Mouse (Mus musculus) liver, embryonic 14.5 days (tissue): ENCODE data around the gene Srsf1. TPM values are rescaled to one million over a fixed set of nuclear protein-coding genes. Genes with fewer than 3 reads are reported as not detected.

Source experiments
- ATAC-seq: fragments of 200-750 bp; cut with Nextera tagmentation; 2 replicates; pipeline ENCODE4 v1.8.0; 2017; ENCODE audit warnings: moderate number of reproducible peaks, mild to moderate bottlenecking, moderate library complexity; ENCODE audit not compliant: insufficient read depth
- DNase-seq, 3 experiments: peaks; one replicate each; pipeline ENCODE4 v3.0.0-alpha.2; 2012 to 2013; ENCODE audit warnings: low read depth in 3 of 3, low spot score in 3 of 3
- H3K27ac ChIP-seq: fragments of 300-500 bp; sonication (generic); 2 replicates; pipeline ENCODE4 v1.5.1; 2014; ENCODE audit warnings: moderate library complexity, mild to moderate bottlenecking, control low read depth, inconsistent platforms
- H3K27me3 ChIP-seq: fragments of 300-500 bp; sonication (generic); 2 replicates; pipeline ENCODE4 v1.6.1; 2014; ENCODE audit warnings: mild to moderate bottlenecking, low read length, moderate library complexity; ENCODE audit not compliant: control insufficient read depth, insufficient read depth
- H3K36me3 ChIP-seq: fragments of 300-500 bp; sonication (generic); replicated peaks from 2 replicates; pipeline ENCODE4 v1.6.1; 2014; ENCODE audit warnings: low read depth; ENCODE audit not compliant: control insufficient read depth, insufficient read depth
- H3K4me1 ChIP-seq, 2 experiments: fragments of 200-500 bp in 1 of 2; fragments of 300-500 bp in 1 of 2; sonication (generic) in 1 of 2; replicated peaks; 2 replicates each; pipeline ENCODE4 v1.6.1; 2012 to 2014; ENCODE audit warnings: antibody characterized with exemption in 1 of 2, inconsistent platforms in 1 of 2, low read length in 1 of 2; ENCODE audit not compliant: control insufficient read depth in 2 of 2, insufficient read depth in 2 of 2
- H3K4me2 ChIP-seq: fragments of 300-500 bp; sonication (generic); 2 replicates; pipeline ENCODE4 v1.6.1; 2014; ENCODE audit warnings: low read depth, mild to moderate bottlenecking, control low read depth, moderate library complexity
- H3K4me3 ChIP-seq, 2 experiments: fragments of 200-500 bp in 1 of 2; fragments of 300-500 bp in 1 of 2; sonication (generic) in 1 of 2; 2 replicates each; pipeline ENCODE4 v1.5.1; 2012 to 2014; ENCODE audit warnings: low read depth in 2 of 2, low read length in 2 of 2, mild to moderate bottlenecking in 2 of 2, control low read depth in 1 of 2, inconsistent platforms in 1 of 2, moderate library complexity in 1 of 2; ENCODE audit not compliant: insufficient read depth in 1 of 2
- H3K9ac ChIP-seq: fragments of 300-500 bp; sonication (generic); replicated peaks from 2 replicates; pipeline ENCODE4 v1.6.1; 2014; ENCODE audit warnings: mild to moderate bottlenecking, control low read depth, moderate library complexity
- H3K9me3 ChIP-seq: fragments of 300-500 bp; sonication (generic); 2 replicates; pipeline ENCODE4 v1.6.1; 2016; ENCODE audit warnings: low read length, mixed read lengths; ENCODE audit not compliant: control insufficient read depth
- CTCF ChIP-seq: IDR thresholded peaks from 2 replicates; pipeline ENCODE4 v1.5.1; 2016; ENCODE audit warnings: antibody characterized with exemption, low read depth, control low read depth
- EP300 ChIP-seq: IDR thresholded peaks from 2 replicates; pipeline ENCODE4 v1.6.1; 2016; ENCODE audit warnings: antibody characterized with exemption, low read depth
- WGBS: fragments of 180-500 bp; shearing (Covaris S2); extraction: QIAGEN DNeasy Blood & Tissue Kit; methylation state at CpG from one replicate; pipeline ENCODE4 v1.1.7; 2014; ENCODE audit not compliant: insufficient replicate concordance; 5-methylcytosine and 5-hydroxymethylcytosine counted together
- polyA plus RNA-seq, 2 experiments: library from polyadenylated mRNA; depleted of rRNA in 1 of 2; stranded (reverse) in 1 of 2; unstranded in 1 of 2; fragments of >200 nt; fragmentation: Nextera tagmentation in 1 of 2; extraction: Ambion mirVana in 1 of 2; gene quantifications; 2 replicates each; pipeline versions ENCODE4 v1.2.1 to v1.2.3; 2012 to 2014

Srsf1 gene
- polyA plus RNA-seq, 2 experiments, result 139 to 163 TPM

DNA sequence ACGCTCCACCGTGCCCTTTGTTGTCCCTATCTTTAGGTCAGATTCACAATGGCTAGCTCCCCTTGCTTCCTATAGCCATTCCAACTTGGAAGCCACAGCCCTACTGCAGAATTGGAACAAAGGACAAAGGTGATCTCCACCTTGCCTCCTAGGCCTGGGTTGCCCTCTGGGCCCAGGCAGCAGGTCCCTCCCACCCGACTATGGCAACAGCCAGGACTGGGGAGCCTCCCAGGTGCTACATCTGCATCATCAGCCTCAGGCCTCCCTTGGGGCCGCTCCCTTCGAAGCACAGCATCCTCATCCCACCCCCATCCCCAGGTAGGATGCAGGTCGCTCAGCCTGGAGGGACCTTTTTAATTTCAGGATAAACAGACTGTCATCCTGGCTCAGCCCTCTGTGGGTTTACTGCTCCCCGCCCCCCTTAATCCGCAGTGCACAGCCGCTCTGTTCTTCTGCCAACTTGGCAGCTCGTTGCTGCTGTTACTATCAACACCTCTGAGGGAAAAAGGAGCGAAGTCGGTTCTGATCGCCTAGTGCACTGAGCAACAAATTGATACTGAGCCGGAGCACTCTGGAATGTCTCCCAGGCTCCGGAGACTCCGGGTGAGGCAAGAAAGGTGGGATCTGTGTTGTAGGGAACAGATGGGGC is 37.5 kb upstream of the Srsf1 start:
- H3K27me3 ChIP-seq, result no peaks in the 10 kb centered on the region
- H3K9me3 ChIP-seq, result no peaks in the 10 kb centered on the region
- H3K9ac ChIP-seq, result no peak overlapping the region
- 32% methylated on average over 16 of the region's 16 CpGs for WGBS
- H3K4me3 ChIP-seq, result no peak overlapping the region
- H3K4me1 ChIP-seq, result no peaks in the 10 kb centered on the region
- no peak for TF ChIP-seq EP300
- TF ChIP-seq CTCF, result no peak
- DNase-seq (no peak), ATAC-seq (no peak)
- no peak overlapping the region for H3K4me2 ChIP-seq
- H3K27ac ChIP-seq, result no peak overlapping the region
- H3K36me3 ChIP-seq, result no peaks in the 10 kb centered on the region

DNA sequence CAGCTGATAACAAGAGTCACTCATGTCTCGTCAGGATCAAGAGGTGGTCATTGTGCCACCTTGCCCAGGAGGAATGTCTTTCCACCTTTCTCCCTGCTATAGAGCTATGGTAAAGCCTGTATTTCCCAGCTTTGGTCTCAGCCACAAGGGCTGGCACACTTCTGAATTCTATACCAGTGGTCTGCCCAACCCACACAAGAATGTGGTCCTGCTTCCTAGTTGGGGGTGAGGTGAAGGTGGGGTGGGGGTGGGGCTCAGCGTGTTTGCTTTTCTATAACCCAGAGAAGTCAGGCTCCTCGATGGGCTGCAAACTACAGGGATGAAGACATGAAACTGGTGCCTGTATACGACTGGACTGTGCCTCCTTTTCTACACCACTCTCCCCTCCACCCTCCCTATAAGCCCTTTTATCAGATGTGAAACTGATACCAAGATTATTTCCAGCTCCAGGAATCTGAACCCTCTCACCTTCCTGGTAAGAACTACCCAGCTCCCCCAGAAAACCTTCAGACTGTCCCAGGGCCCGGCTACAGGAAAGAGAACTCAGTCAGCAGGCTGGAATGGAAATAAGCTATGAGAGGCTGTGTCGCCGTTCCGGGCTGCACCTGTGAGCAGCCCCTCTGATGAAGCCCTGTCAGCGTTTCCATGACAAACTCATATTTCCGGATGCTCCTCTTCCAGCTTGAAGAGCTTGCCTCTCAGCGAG is 35.8 kb upstream of the Srsf1 start:
- no peaks in the 10 kb centered on the region for H3K4me1 ChIP-seq
- no peak overlapping the region for H3K4me2 ChIP-seq
- no peak overlapping the region for H3K4me3 ChIP-seq
- DNase-seq (no peak), ATAC-seq (no peak)
- TF ChIP-seq EP300 (no peak), CTCF (no peak)
- H3K9me3 ChIP-seq, result no peaks in the 10 kb centered on the region
- H3K36me3 ChIP-seq, result no peaks in the 10 kb centered on the region
- WGBS, result 57% methylated on average over 11 of the region's 11 CpGs
- no peak overlapping the region for H3K9ac ChIP-seq
- H3K27me3 ChIP-seq, result no peaks in the 10 kb centered on the region
- no peak overlapping the region for H3K27ac ChIP-seq

DNA sequence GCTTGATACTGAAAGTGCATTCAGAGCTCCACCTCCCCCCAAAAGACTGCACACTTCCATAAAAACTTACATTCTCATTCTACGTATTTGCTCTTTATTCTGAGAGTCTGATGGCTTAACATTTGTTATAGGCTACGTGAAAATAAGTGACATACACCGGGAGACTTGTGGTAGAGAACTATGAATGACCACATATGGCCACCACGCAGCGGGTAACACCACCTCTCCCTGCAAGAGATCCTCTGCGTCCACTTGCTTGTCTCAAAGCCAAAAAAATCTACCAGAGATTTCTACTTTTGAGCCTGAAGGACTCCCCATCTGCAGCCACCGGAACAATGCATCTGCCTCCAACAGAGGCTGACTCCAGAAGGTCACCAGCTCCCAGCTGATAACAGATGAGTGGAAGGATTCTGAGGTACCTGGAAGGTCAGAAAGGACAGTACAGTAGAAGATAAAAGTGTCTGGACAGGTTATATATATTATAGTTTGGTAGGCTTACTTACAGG is 35.2 kb upstream of the Srsf1 start:
- DNase-seq (no peak), ATAC-seq (no peak)
- no peak overlapping the region for H3K9ac ChIP-seq
- H3K9me3 ChIP-seq, result no peaks in the 10 kb centered on the region
- H3K4me1 ChIP-seq, result no peaks in the 10 kb centered on the region
- H3K4me3 ChIP-seq, result no peak overlapping the region
- WGBS, result 78% methylated on average over 7 of the region's 7 CpGs
- no peaks in the 10 kb centered on the region for H3K27me3 ChIP-seq
- no peak overlapping the region for H3K4me2 ChIP-seq
- no peak overlapping the region for H3K27ac ChIP-seq
- TF ChIP-seq EP300, result no peak
- TF ChIP-seq CTCF, result no peak
- H3K36me3 ChIP-seq, result no peaks in the 10 kb centered on the region

DNA sequence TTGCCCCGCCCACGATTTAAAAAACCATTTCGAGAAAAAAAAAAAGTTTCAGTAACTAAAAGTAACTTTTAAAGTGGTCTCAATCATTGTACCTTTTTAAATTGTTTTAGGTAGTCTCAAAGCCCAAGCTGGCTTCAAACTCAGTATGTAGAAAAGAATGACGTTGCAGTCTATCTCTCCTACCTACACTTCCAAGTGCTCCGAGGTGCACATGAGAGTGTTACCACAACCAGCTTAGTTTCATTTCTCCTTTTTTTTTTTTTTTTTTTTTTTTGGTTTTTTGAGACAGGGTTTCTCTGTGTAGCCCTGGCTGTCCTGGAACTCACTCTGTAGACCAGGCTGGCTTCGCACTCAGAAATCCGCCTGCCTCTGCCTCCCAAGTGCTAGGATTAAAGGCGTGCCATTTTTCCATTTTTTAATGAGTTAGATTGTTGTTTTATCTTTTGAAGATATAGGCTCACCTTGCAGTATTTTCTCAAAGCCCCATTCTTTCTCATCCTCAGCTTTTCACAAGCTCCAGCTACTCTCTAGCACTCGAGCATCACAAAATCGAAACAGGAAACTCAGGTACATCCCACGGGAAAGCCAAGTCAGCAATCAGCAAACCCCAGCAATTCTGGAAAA is 34.4 kb upstream of the Srsf1 start:
- Histone ChIP-seq H3K9ac (no peak overlapping the region), H3K4me3 (no peak overlapping the region), H3K36me3 (no peaks in the 10 kb centered on the region), H3K4me2 (no peak overlapping the region), H3K9me3 (no peaks in the 10 kb centered on the region), H3K27me3 (no peaks in the 10 kb centered on the region), H3K4me1 (no peaks in the 10 kb centered on the region), H3K27ac (no peak overlapping the region)
- 62% methylated on average over 11 of the region's 11 CpGs for WGBS
- ATAC-seq (no peak), DNase-seq (no peak)
- no peak for TF ChIP-seq CTCF
- no peak for TF ChIP-seq EP300

DNA sequence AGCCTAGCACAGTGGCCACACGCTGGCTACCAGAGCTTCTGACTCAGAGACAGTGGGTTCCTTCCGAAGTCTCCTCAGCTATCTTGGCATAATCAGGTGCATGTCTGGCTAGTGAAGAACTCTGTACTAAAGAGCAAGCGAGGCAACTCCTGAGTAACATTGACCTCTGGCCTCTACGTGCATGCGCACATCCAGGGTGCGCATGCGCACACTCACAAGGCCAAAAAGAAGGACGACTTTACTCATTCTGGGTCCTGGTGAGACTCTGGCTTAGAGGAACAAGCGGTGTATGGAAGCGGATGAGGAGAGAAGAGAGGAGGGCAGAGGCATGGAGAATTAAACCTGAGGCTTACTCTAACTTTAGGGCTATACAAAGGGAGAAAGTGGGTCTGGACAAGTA is 33.5 kb upstream of the Srsf1 start:
- TF ChIP-seq EP300, result no peak
- no peak for TF ChIP-seq CTCF
- H3K27me3 ChIP-seq, result no peaks in the 10 kb centered on the region
- H3K27ac ChIP-seq, result no peak overlapping the region
- no peaks in the 10 kb centered on the region for H3K4me1 ChIP-seq
- no peak overlapping the region for H3K4me3 ChIP-seq
- no peaks in the 10 kb centered on the region for H3K9me3 ChIP-seq
- no peak overlapping the region for H3K9ac ChIP-seq
- ATAC-seq, result no peak
- no peaks in the 10 kb centered on the region for H3K36me3 ChIP-seq
- no peak overlapping the region for H3K4me2 ChIP-seq
- no peak for DNase-seq
- 79% methylated on average over 10 of the region's 10 CpGs for WGBS
